Mouse (Mus musculus) gastrocnemius, postnatal 36 days (tissue): Measurements from ENCODE around the gene Kiz. TPM values are rescaled to one million over a fixed set of nuclear protein-coding genes. Genes with fewer than 3 reads are reported as not detected.

ENCODE experiments used
- DNase-seq, 2 experiments: peaks; one replicate each; pipeline ENCODE4 v3.0.0; 2022
- intact Hi-C: fragments of 180-260 bp; cut with DNase I; formaldehyde crosslinking; loops from one replicate; pipeline ENCODE4 v1.15.1; 2025
- total RNA-seq, 2 experiments: library from RNA; stranded (reverse); gene quantifications; 2 replicates each; pipeline ENCODE4 v1.2.3; 2021

Kiz gene
- total RNA-seq, 2 experiments from 2014 or later, result 34.8 to 51.8 TPM

DNA sequence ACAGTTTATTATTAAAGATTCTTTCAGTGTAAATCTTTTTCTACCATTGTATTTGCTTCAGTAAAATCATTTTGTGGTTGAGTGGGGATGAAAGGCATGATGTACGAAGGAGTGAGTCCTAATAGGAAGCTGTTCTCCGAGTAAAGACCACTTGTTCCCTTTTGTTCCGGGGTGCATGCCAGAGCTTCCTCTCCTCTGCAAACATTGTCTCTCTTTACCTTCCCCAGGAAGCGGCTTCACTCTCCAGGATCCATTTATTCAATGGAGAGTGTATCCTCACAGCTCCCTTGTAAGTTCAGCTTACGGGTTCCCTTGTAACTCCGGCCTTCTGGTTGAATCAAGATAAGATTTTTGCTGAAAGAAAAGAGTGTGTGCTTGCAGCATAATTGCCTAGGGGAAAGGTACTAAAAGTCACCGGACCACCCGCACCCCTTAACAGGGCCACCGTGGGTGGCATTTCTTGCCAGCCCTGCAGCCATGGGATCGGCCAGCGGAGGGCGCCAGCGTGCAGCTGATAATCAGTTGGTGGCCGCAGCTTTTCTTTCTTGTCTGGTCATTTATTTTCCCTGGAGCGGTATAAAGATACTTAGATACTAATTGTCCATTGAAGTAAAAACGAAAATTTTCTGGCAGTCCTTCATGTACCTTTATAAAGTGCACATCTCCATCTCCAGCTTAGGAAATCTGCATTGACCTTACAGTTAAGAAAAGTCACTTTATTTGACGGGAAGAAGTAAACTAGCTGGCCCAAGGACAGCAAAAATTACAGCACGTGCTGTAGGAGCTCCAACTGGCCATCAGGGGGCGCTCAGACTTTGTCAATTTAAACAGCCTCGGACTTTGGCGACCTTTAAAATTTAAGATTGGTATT is 103.5 kb downstream of the Kiz start:
- intact Hi-C loops, result loop anchor here (1.0 to 10.0 kb wide), 3 partner anchors 126 to 324 kb away; partner anchors contain the start of gene Nkx2-4
- DNase-seq, result peak; percentile 59 to 80

DNA sequence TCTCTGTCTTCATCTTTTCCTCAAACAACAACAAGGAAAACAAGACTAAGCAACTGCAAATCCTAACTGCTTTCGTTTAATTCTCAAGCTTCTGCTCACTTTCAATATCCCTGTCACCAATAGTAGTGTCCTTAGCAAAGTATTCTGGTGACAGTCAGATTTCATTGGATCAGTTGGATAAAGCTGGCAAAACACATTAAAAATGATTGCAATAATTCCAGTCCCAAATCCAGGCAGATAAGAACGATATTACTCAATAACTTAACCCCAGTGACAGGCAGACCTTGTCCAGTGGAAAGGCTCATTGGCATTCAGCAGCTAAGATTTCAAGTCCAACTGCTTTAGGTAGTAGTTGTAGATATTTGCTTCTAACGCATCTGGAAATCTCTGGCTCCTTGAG is 119.4 kb downstream of the Kiz start:
- DNase-seq, result no peak
- intact Hi-C loops, result no loop called here

DNA sequence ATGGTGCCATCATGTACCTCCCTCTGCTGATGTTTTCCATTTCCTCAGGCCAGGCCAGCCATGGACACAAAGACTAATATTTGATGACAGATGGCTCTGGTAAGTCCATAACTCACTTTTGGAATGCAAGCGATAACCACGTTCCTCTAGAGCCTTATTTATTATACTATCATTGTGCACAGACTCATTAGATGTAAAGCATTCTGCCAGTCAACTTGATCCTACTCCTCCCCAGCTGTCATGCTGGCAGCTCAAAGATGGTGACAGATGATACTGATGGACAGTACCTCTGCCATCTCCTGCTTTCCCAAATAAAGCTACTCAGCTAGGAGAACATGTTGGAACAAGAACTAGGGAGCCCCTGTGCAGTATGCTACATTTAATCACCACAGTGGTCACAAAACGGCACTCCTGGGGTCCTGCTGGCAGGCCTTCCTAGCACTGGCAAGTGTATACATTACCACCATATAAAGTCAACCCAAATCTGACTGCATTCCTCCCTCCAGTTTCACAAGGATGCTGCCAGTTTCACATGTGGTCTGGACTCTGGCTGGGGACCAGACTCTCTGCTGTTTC is 119.9 kb downstream of the Kiz start:
- DNase-seq, result no peak
- intact Hi-C loops, result no loop called here

DNA sequence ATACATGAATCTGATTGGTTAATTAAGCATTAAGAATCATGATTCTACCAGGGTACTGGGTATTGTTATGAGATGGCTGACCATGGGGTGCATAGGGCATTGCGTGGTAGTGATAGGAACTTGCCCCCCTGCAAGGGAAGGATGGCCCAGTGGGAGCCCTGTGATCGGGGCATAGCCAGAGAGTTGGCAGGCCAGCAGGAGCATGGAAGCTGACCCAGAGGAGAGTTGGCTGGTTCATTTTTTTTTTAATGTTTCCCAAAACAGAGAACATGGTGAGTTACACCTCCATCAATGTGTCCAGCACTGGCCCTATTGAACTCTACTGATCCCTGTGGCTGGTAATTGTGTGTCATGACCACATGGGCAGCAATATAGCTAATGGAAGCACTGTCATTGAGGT is 127.1 kb downstream of the Kiz start:
- no peak for DNase-seq
- intact Hi-C loops, result no loop called here

DNA sequence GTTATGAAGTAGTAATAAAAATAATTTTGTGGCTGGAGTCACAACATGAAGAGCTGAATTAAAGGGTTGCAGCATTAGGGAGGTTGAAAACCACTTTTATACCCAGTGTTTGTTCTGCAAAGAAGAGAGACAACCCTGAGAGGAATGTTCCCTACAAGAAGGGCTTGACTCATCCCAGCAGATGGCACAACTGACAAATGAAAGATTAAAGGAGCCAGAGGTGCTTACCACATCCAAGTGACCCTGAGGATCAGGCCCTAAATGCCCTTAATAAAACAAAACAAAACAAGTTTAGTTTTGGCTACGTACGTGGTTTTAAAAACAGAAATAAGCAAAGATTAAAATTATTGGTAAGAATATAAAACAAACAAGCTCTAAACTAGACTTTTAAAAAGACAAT is 129.2 kb downstream of the Kiz start:
- no peak for DNase-seq
- intact Hi-C loops, result no loop called here

DNA sequence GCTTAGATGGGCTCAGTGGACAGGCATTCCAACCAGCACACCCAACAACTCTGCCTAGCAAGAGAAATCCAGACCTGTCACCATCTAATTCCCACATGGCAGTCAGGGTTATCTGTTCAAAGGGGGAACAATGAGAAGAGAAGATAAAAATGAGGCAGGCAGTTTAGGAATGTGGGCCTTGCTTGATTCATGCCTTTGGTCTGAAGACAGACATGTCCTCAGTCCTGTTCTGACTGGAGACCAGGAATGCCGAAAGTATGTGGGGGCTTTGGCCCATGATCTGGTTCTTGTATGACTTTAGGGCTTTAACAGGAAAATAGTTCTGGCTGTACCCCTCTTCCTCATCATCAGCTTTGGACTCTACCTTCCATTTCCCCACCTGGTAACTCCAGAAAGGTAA is 130.1 kb downstream of the Kiz start:
- no peak for DNase-seq
- intact Hi-C loops, result no loop called here

DNA sequence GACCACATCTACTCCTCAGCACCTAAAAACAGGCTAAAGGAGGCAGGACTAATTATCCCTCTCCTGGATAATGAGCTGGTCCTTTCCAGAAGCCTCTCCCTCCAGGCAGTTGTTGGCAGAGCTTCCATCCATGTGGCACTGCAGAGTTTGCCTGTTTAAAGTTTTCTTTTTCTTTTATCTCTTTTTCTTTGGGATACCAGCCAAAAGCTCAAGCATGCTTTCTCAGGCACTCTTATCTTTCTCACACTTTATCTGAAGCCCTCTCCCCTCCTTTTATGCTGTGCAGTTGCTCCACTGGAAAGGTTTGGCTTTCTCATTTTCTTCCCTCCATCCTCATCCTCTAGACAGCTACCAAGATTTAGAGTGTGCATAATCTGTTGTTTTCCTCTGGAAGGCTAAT is 130.8 kb downstream of the Kiz start:
- intact Hi-C loops, result no loop called here

DNA sequence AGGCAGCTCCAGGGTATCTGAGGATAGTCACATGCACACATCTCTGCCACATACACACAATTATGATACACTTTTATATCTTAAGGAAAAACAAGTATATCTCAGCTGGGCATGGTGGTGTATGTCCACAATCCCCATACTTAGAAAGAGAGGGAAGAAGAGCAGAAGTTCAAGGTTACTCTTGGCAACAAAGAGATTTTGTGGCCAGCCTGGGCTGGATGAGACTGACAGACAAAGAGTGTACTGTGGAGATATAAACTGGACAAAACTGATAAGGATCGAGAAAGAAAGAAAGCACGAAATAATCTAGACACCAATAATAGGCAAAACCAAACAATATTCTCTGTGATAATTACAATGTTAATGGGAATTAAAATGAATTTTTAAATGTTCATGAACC is 151.6 kb downstream of the Kiz start:
- intact Hi-C loops, result no loop called here
- DNase-seq, result no peak

More for the DNA sequence above, 130.8 kb downstream of the Kiz start:
- DNase-seq, result no peak

DNA sequence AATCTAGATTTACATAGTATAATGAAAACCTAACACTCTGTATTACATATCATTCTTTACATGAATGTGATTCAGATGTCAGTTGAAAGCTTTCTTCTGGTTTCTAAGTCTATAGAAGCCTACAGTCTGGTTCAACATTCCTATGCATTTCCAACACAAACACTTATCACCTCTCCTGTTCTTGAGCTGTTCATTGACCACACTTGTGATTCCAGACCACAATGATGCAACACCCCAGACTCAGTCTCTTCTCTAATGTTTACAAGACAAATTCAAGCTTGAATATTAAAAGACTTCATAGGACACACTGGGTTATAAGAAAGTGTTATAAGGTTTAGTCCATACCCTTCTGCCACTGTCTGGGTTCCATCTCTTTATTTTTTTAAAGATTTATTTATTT is 153.4 kb downstream of the Kiz start:
- intact Hi-C loops, result no loop called here
- no peak for DNase-seq

DNA sequence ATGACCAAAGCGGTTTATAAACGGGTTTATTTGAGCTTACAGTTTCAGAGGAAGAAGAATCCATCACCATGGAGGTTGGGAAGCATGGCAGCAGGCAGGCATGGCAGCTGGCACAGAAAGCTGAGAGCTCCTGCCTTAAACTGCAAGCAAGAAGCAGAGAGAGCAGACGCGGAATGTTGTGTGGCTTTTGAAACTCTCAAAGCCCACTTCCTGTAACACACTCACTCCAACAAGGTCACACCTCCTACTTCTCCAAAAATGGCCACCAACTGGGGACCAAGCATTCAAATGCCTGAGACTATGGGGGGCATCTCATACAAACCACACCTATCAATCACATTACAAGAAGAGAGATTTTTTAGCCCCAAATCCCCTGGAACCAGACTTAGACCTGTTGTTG is 154.5 kb downstream of the Kiz start:
- intact Hi-C loops, result no loop called here
- no peak for DNase-seq

DNA sequence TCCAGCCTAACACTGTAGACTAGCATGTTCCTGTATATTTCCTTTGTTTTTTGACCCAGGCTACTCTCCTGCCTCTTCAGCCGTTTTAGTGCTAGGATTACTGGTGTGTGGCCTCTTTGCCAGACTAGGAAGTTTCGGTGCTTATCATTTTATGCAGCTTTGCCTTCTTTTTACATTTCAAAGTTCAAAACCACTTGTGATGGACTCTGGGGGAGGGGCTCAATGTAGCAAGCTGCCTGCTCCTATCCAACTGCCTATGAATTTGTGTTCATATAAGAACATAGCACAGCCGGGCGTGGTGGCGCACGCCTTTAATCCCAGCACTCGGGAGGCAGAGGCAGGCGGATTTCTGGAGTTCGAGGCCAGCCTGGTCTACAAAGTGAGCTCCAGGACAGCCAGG is 155.3 kb downstream of the Kiz start:
- DNase-seq, result no peak
- intact Hi-C loops, result no loop called here

DNA sequence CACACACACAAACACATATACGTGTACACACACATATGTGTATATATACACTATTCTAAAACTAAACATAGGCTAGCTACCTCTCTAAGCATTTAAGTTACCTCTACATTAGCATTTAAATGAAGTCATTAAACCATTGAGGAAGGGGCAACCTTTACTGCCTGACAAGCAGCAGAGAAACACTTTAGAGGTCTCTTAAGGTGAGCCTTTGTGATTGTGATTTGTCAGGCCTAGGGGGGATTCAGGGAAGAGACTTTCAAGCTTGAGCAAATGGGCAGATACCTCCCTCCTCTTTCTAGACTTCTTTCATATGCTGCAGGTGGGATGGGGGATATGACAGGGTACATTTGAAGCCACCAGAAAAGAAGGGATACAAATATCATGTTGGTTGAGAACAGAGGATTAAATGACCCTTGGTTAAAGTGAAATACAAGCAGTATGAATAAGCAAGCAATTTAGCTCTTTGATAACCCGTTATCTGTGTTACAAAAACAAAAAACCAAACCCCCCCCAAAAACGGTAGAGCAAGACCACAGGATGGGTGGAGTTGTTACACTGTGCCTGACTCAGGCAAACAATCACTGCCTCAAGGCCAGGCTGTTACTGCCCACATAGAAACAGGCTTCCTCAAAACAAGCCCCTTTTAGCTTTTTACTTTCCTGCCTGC is 155.9 kb downstream of the Kiz start:
- no peak for DNase-seq
- intact Hi-C loops, result no loop called here

DNA sequence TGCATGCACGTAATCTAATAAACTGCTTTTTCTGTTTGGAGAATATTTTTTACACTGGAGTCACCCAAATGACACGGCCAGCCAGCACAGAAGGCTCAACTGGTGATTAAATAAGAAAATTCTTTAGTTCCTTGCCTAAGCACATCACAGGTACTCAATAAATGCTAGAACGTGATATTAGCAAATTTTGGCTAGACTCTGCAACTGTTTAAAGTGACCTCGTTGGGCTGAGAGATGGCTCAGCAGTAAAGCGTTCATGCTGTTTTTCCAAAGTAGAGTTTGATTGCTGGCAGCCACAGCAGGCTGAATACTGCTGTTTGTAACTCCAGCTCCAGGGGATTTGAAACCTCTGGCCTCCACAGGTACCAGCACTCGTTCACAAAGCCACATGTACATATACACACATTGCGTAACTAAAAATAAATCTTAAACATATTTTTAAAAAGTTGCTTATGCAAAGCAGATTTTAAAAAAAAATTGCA is 156.5 kb downstream of the Kiz start:
- intact Hi-C loops, result no loop called here
- DNase-seq, result no peak

DNA sequence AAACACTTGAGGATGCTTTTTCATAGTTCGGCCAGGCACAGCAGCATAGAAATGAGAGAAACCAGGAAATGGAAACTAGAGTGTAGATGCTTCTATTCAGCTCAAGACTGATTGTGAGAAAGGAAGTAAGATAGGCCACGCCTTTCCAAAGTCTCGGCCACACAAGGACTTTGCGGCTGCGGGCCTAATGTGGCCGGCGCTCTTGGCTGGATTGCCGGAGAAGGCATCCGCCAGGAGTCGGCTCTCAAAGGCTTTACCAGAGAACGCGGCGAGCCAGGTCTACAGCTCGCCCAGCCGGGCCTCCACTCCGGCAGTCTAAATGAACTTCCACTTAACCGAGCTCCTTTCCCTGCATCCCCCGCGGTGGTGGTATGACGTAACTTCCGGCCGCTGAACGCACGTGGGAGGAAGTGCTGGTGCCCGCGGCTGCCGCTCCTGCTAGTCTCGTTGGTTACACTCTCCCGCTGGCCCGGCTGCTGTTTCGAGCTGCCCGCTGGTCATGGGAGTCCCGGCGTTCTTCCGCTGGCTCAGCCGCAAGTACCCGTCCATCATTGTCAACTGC is 157.0 kb downstream of the Kiz start, which contains the start of gene Xrn2:
Gene Xrn2, plus strand, starts transcription at position 374 of the 562 bp plus-strand sequence.
- DNase-seq, result peak; percentile 90 to 93
- intact Hi-C loops, result no loop called here

DNA sequence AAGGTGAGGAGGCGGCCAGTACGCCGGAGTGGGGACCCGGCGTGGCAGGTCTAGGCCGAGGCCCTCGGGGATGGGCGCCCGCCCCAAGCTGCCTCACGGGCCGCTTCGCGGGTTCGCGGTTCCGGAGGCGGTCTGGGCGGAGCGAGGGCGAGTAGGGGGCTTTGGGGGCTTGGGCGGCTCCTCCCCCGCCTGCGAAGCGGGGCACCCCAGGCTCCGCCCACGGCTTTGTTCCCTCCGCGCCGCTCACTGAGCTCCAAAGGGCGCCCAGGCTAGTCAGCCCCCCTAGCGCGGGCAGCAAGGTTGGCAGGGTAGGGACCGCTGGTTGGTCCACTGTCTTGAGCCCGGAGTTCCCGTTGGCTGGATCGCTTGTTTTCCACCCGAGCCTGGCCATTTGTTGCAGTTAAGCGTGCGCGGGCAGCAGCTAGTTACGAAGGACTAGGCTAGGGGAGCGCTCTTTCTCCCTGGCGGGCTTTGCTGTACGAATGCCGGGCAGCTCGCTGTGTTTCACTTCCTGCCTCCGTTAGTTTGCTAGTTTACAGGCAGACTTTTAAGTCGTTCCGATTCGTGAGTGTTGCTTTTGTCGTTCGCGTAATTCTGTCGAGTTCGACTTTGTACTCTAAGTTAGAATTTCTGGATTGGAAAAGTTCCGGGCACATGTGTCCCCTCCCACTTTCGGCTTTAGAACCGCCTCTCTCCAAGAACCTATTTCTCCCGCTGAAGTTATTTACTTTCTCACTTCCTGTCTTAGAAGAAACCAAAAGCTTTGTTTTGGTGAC is 157.7 kb downstream of the Kiz start:
- intact Hi-C loops, result no loop called here
- peak in 1 of 2 experiments; percentile 33 for DNase-seq

DNA sequence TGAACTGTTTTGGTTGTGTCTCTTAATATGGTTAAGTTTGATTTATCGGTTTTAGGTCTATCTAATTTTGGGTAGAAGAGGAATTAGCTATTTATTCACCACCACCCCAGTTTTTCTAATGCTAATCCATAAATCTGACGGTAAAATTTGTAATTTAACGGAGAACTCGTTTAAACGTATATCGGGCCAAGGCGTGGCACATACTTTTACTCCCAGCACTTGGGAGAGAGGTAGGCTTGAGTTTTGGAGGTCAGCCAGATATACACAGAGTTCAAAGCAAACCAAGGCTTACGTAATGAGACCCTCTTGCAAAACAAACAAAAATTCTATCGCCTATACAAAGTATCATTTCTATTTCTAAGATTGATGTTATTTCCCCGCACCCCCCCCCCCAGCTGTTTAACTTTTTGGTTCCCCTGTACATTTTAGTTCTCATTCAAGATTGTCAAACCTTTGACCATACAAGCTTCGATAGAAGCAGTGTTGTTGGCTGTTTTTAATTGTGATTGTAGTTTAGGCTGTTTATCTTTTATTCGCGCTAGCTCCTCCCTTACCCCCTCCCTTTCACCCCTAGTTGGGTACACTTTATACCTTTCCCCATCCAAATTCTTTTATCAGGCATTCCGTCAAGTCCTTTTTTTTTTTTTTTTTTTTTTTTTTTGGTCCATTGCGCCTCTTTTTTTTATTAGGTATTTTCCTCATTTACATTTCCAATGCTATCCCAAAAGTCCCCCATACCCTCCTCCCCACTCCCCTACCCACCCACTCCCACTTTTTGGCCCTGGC is 158.6 kb downstream of the Kiz start:
- intact Hi-C loops, result no loop called here
- no peak for DNase-seq
